Mouse (Mus musculus): ENCODE data around the gene Mknk2. TPM values are rescaled to one million over a fixed set of nuclear protein-coding genes. Genes with fewer than 3 reads are reported as not detected.

Gene Mknk2
- polyA plus RNA-seq (2012; rRNA removed) = 87.9 and 92.8 TPM in 2 replicates

DNA sequence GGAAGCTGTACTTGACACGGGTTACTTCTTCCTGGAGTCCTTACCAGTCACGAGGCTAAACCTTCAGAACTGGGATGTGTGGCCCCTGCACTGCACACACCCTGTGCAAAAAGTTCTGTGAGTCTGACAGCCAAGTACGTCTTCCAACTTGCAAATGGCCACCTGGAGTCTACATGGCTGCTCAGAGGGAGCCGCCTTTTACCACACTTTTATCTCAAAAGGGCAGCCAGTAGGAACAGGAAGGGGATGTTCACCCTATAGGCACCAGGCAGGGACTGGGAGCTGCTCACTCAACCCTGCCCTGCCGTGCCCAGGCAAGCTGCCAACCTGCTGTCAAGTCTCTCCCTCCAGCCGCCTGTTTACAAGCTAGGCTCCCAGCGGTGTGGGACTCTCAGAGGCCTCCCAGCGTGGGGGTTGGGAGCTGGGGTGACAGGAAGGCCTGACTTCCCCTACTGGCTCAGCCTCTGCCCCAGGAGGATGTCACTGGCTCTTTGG, at the start of gene Mknk2:
Gene Mknk2, minus strand, starts transcription at position 171 of the 495 bp plus-strand sequence.

DNA sequence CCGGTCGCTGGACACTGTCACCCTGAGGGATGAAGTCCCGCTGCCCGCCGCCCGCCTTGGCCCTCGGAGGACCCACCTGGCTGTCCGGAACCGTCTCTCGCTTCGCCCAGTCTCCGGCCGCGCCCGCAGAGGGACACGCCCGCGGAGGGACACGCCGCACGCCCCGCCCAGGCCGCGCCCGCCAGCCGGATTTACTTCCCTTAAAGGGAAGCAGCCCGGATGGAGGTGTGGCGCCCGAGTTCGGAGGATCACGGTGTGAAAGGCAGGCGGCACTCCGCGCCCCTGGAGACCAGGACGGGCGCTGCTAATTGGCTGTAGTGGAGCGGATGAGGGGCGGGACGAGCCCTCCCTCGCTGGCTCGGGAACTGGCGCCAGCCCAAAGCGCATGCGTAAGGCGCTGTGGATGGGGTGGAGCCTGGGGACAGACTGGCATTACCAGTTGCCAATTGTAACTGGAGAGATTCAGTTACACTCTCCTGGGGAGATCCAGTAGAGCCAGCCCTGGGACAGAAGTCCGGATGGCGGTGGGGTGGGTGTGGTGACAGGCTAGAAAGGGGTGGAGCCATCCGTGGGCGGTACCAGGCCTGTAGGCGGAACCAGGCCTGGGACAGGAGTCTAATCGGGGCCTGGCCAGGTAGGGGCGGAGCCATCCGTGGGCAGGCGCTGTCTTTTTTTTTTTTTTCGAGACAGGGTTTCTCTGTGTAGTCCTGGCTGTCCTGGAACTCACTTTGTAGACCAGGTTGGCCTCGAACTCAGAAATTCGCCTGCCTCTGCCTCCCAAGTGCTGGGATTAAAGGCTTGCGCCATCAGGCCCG, 24.0 kb upstream of the Mknk2 start, which contains the start of the genes Mob3a and Izumo4:
Gene Mob3a, minus strand, starts transcription at position 257 of the 815 bp plus-strand sequence.
Gene Izumo4, plus strand, starts transcription at position 464 of the 815 bp plus-strand sequence.

DNA sequence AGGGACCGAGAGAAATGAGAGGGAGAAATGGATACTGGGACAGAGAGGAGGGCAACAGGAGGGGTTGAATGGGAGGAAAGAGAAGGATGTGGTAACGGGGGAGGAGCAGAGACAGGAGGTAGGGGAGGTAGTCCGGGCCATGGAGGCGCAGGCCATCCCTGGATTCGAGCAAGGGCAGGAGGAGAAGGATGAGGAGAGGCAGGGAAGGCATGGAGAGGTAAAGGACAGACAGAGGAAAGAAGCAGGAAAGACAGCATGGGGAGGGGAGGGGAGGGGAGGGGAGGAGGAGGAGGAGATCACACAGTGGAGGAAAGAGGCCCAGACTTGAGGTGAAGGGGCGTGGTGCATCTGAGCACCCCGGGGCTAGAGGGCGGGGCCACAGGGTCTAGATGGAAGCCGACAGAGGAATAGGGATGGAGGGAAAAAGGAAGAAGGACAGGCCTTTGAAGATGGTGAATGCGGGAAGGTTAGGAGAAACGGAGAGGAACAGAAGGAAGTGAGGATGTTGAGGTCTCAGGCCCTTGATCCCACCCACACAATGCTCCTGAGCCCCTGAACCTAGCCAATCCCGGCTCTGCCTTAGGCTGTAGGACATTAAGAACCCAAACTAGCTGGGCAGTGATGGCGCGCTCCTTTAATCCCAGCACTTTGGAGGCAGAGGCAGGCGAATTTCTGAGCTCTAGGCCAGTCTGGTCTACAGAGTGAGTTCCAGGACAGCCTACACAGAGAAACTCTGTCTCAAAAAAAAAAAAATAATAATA, 20.9 kb downstream of the Mknk2 start, which contains the start of gene Btbd2:
Gene Btbd2, minus strand, starts transcription at position 209 of the 761 bp plus-strand sequence.

DNA sequence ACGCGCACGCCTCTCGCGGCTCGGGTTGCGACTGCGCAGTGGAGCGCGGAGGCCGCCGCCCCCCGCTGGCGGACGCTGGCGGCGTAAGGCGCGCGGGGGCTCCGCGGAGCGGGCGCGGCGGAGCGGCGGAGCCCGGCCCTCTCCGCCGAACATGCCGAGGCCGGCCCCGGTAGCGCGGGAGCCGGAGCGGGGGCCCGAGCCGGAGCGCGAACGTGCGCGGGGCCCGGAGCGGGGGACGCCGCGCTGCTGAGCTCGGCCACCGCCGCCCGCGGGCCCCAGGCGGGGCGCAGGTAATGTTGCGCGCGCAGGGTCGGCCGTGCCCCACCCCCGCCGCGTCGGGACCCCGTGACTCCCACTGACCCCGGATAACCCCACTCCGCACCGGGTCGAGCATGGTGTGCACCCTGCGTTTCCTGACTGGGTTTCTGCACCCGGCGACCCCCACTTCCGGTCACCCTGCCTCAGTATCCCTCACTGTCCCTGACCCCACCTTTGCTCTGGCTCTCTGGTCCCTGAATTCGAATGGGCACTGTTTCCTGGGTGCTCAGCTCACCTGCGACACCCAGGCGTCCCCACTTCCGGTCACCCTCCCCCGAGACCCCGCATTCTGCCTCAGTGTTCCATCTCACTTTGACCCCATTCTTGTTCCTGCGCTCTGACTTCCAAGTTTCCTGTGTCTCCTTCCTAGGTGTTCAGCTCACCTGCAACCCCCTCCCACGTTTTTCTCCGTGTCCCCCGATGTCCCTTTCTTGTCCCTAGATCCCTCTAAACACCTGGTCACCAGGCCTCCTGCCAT, 55.1 kb downstream of the Mknk2 start, which contains the start of gene Csnk1g2:
Gene Csnk1g2, plus strand, starts transcription at position 178 of the 796 bp plus-strand sequence.

Other genes with a start within 250 kb of the Mknk2 start
- 145 and 156 TPM in 2 replicates for gene Tcf3, start 244.5 kb downstream of the Mknk2 start, polyA plus RNA-seq (2012; rRNA removed)
- gene Onecut3, start 183.3 kb downstream of the Mknk2 start, polyA plus RNA-seq (2012; rRNA removed) = 4.1 and 6.6 TPM in 2 replicates
- 0.58 and 0.81 TPM in 2 replicates for gene Atp8b3, start 139.0 kb downstream of the Mknk2 start, polyA plus RNA-seq (2012; rRNA removed)
- 59.5 and 61.4 TPM in 2 replicates for gene Rexo1, start 116.6 kb downstream of the Mknk2 start, polyA plus RNA-seq (2012; rRNA removed)
- 13.9 and 14.8 TPM in 2 replicates for gene Klf16, start 100.8 kb downstream of the Mknk2 start, polyA plus RNA-seq (2012; rRNA removed)
- 126 and 131 TPM in 2 replicates for gene Abhd17a, start 87.8 kb downstream of the Mknk2 start, polyA plus RNA-seq (2012; rRNA removed)
- 53.6 and 62.1 TPM in 2 replicates for gene Scamp4, start 75.2 kb downstream of the Mknk2 start, polyA plus RNA-seq (2012; rRNA removed)
- 11.3 and 11.5 TPM in 2 replicates for gene Adat3, start 75.2 kb downstream of the Mknk2 start, polyA plus RNA-seq (2012; rRNA removed)
- gene Gm49322, start 72.1 kb downstream of the Mknk2 start, polyA plus RNA-seq (2012; rRNA removed) = 4.7 TPM in 2 replicates
- 203 and 212 TPM in 2 replicates for gene Csnk1g2, start 55.3 kb downstream of the Mknk2 start, polyA plus RNA-seq (2012; rRNA removed)
- 93.0 and 93.8 TPM in 2 replicates for gene Btbd2, start 21.0 kb downstream of the Mknk2 start, polyA plus RNA-seq (2012; rRNA removed)
- gene Mob3a, start 23.9 kb upstream of the Mknk2 start, polyA plus RNA-seq (2012; rRNA removed) = 34.5 and 37.2 TPM in 2 replicates
- 66.3 and 70.4 TPM in 2 replicates for gene Izumo4, start 24.1 kb upstream of the Mknk2 start, polyA plus RNA-seq (2012; rRNA removed)
- 153 and 171 TPM in 2 replicates for gene Ap3d1, start 64.2 kb upstream of the Mknk2 start, polyA plus RNA-seq (2012; rRNA removed)
- 46.3 and 56.0 TPM in 2 replicates for gene Dot1l, start 77.1 kb upstream of the Mknk2 start, polyA plus RNA-seq (2012; rRNA removed)
- 85.0 and 92.8 TPM in 2 replicates for gene Sf3a2, start 120.1 kb upstream of the Mknk2 start, polyA plus RNA-seq (2012; rRNA removed)
- 116 and 118 TPM in 2 replicates for gene Plekhj1, start 120.5 kb upstream of the Mknk2 start, polyA plus RNA-seq (2012; rRNA removed)
- gene Amh, start 127.1 kb upstream of the Mknk2 start, polyA plus RNA-seq (2012; rRNA removed) = 1.4 and 1.5 TPM in 2 replicates
- gene Jsrp1, start 135.4 kb upstream of the Mknk2 start, polyA plus RNA-seq (2012; rRNA removed) = 0.48 and 2.0 TPM in 2 replicates
- 683 and 719 TPM in 2 replicates for gene Oaz1, start 148.5 kb upstream of the Mknk2 start, polyA plus RNA-seq (2012; rRNA removed)
- gene Lingo3, start 165.9 kb upstream of the Mknk2 start, polyA plus RNA-seq (2012; rRNA removed) = 3.6 and 3.8 TPM in 2 replicates
- 387 and 393 TPM in 2 replicates for gene Lsm7, start 177.1 kb upstream of the Mknk2 start, polyA plus RNA-seq (2012; rRNA removed)
- gene Sppl2b, start 177.2 kb upstream of the Mknk2 start, polyA plus RNA-seq (2012; rRNA removed) = 92.4 and 97.1 TPM in 2 replicates
- 0.18 and 0.24 TPM in 2 replicates for gene Tmprss9, start 193.7 kb upstream of the Mknk2 start, polyA plus RNA-seq (2012; rRNA removed)
- 220 and 228 TPM in 2 replicates for gene Timm13, start 222.9 kb upstream of the Mknk2 start, polyA plus RNA-seq (2012; rRNA removed)
- 67.4 and 72.6 TPM in 2 replicates for gene Lmnb2, start 240.1 kb upstream of the Mknk2 start, polyA plus RNA-seq (2012; rRNA removed)